Mouse (Mus musculus) heart, postnatal 0 days (tissue): ENCODE measurements around the gene Wdr48.

Experiments used
- CTCF ChIP-seq: IDR thresholded peaks from 2 replicates; pipeline ENCODE4 v1.5.1; 2016; ENCODE audit warnings: antibody characterized with exemption, control low read depth, low read depth
- EP300 ChIP-seq: IDR thresholded peaks from 2 replicates; pipeline ENCODE4 v1.6.1; 2016; ENCODE audit warnings: antibody characterized with exemption, low read depth

DNA sequence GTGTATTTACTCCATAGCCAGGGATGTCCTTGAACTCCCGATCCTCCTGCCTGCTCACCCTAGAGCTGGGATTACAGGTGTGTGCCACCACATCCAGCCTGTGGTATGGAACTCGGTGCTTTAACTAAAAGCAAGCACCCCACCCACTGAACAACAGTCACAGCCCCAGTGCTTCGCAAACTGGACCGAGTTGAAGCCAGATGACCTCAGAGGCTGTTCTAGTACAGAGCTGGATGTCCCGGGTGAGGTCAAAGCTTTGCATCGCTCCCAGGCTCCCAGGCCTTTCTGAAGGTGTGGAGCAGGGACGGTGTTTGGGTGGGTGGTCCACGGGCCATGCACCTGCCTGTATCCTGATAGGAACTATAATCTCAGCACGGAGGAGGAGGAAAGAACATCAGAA is 56.7 kb downstream of the Wdr48 start:
- TF ChIP-seq CTCF (no peak), EP300 (no peak)
